Mouse (Mus musculus) E14TG2a.4 (cell line): ENCODE data around the gene Acot7.

Experiments used
- H3K27me3 ChIP-seq: 2 replicates; pipeline ENCODE4 v1.6.1; 2014; ENCODE audit warnings: low read length, control low read depth; ENCODE audit not compliant: insufficient read depth
- H3K36me3 ChIP-seq: 2 replicates; pipeline ENCODE4 v1.6.1; 2014; ENCODE audit warnings: low read length, control low read depth; ENCODE audit not compliant: insufficient read depth
- H3K4me1 ChIP-seq: replicated peaks from 2 replicates; pipeline ENCODE4 v1.6.1; 2014; ENCODE audit warnings: low read depth, low read length, control low read depth
- H3K4me3 ChIP-seq: replicated peaks from 2 replicates; pipeline ENCODE4 v1.5.1; 2014; ENCODE audit warnings: mild to moderate bottlenecking, low read length
- H3K9me3 ChIP-seq: 2 replicates; pipeline ENCODE4 v1.6.1; 2014; ENCODE audit warnings: low read length, control low read depth
- CTCF ChIP-seq: conservative IDR thresholded peaks from 2 replicates; pipeline ENCODE4 v1.5.1; 2014; ENCODE audit warnings: low read length
- NANOG ChIP-seq: IDR thresholded peaks from 2 replicates; pipeline ENCODE4 v1.6.1; 2014; ENCODE audit warnings: borderline replicate concordance, low read length, mixed read lengths
- POU5F1 ChIP-seq: IDR thresholded peaks from 2 replicates; pipeline ENCODE4 v1.6.1; 2014; ENCODE audit warnings: low read length, borderline replicate concordance

The Acot7 gene

GRCm38 (mm10) chr4:152244545-152245522, 66.9 kb downstream of the Acot7 start:
- no peaks in the 10 kb centered on the region for H3K9me3 ChIP-seq
- H3K4me3 ChIP-seq, result no peak overlapping the region
- TF ChIP-seq POU5F1, result no peak
- no peak for TF ChIP-seq NANOG
- H3K36me3 ChIP-seq, result peaks cover 77% of the 10 kb centered on the region
- peaks cover 12% of the 10 kb centered on the region for H3K4me1 ChIP-seq
- H3K27me3 ChIP-seq, result no peaks in the 10 kb centered on the region

- Histone ChIP-seq H3K36me3 (peaks cover 71% of the 10 kb centered on the region), H3K9me3 (no peaks in the 10 kb centered on the region), H3K4me1 (peaks cover 6% of the 10 kb centered on the region), H3K4me3 (no peak overlapping the region), H3K27me3 (no peaks in the 10 kb centered on the region)
- TF ChIP-seq POU5F1, result no peak
- no peak for TF ChIP-seq NANOG
- no peak for TF ChIP-seq CTCF
These were observed 68.1 kb downstream of the Acot7 start for GRCm38 (mm10) chr4:152246011-152246410.

DNA sequence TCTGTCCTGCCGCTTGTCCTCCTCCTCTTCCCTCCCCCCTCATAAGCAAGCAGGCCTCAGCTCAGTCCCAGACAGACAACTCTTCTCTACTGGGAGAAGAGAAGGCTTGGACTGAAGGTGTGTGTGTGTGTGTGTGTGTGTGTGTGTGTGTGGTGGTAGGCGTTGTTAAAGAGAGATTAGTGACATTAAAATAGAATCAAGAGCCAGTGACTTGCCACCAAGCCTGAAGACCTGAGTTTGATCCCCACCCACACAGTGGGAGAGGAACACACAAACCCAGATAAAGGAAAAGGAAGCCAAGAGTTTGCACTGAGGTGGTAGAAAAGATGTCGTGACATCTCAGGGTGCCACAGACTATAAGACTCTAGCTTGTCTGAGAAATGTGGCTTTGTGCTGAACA, 69.3 kb downstream of the Acot7 start:
- H3K4me1 ChIP-seq, result peaks cover 1% of the 10 kb centered on the region
- no peaks in the 10 kb centered on the region for H3K27me3 ChIP-seq
- H3K36me3 ChIP-seq, result peaks cover 59% of the 10 kb centered on the region
- H3K9me3 ChIP-seq, result no peaks in the 10 kb centered on the region
- no peak overlapping the region for H3K4me3 ChIP-seq
- TF ChIP-seq NANOG (no peak), POU5F1 (no peak), CTCF (no peak)

DNA sequence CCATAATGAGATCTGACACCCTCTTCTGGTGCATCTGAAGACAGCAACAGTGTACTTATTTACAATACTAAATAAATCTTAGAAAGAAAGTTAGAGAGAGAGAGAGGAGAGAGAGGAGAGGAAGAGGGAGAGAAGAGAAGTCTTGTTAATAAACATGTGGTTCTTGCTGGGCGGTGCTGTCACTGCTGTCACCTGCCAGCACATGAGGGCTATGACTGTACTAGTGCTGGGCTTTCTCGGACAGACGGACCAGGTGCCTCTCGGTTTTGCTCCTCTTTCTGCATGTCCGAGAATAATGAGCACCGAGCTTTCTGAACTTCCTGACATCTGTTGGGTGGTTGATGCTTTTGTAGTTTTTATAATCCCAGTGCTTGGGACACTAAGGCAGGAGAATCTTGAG, 72.7 kb downstream of the Acot7 start:
- Histone ChIP-seq H3K4me3 (no peak overlapping the region), H3K4me1 (peaks cover 8% of the 10 kb centered on the region; the same call in 1 of the 2 replicates), H3K36me3 (peaks cover 58% of the 10 kb centered on the region), H3K9me3 (no peaks in the 10 kb centered on the region), H3K27me3 (no peaks in the 10 kb centered on the region)
- TF ChIP-seq CTCF (no peak), NANOG (no peak), POU5F1 (no peak)

GRCm38 (mm10) chr4:152253183-152253759, 75.3 kb downstream of the Acot7 start:
- Histone ChIP-seq H3K9me3 (no peaks in the 10 kb centered on the region), H3K4me3 (no peak overlapping the region), H3K36me3 (peaks cover 62% of the 10 kb centered on the region), H3K4me1 (peaks cover 9% of the 10 kb centered on the region; the same call in 1 of the 2 replicates), H3K27me3 (no peaks in the 10 kb centered on the region)
- no peak for TF ChIP-seq POU5F1
- TF ChIP-seq NANOG, result no peak
- no peak for TF ChIP-seq CTCF

- no peak for TF ChIP-seq CTCF
- TF ChIP-seq POU5F1, result no peak
- no peak for TF ChIP-seq NANOG
- Histone ChIP-seq H3K27me3 (no peaks in the 10 kb centered on the region), H3K4me1 (peaks cover 35% of the 10 kb centered on the region), H3K9me3 (no peaks in the 10 kb centered on the region), H3K36me3 (peaks cover 67% of the 10 kb centered on the region), H3K4me3 (no peak overlapping the region)
These were observed 79.1 kb downstream of the Acot7 start for GRCm38 (mm10) chr4:152257070-152257469.

- TF ChIP-seq NANOG, result no peak
- TF ChIP-seq POU5F1, result no peak
- TF ChIP-seq CTCF, result no peak
- Histone ChIP-seq H3K4me3 (0 out of 2 replicates have a peak overlapping the region, but pooled peaks have one; percentile 62), H3K9me3 (no peaks in the 10 kb centered on the region), H3K36me3 (peaks cover 43% of the 10 kb centered on the region), H3K27me3 (no peaks in the 10 kb centered on the region), H3K4me1 (peaks cover 58% of the 10 kb centered on the region)
These were observed 82.5 kb downstream of the Acot7 start for GRCm38 (mm10) chr4:152260451-152260850.

- peaks cover 69% of the 10 kb centered on the region for H3K4me1 ChIP-seq
- no peaks in the 10 kb centered on the region for H3K9me3 ChIP-seq
- H3K36me3 ChIP-seq, result peaks cover 36% of the 10 kb centered on the region
- TF ChIP-seq CTCF, result no peak
- TF ChIP-seq POU5F1, result no peak
- TF ChIP-seq NANOG, result no peak
- H3K4me3 ChIP-seq, result peak overlapping the region; percentile 62
- no peaks in the 10 kb centered on the region for H3K27me3 ChIP-seq
These were observed 84.3 kb downstream of the Acot7 start for GRCm38 (mm10) chr4:152262187-152262586.
